Mouse (Mus musculus): ENCODE measurements around the gene Timm8a1. TPM values are rescaled to one million over a fixed set of nuclear protein-coding genes. Genes with fewer than 3 reads are reported as not detected.

Gene Timm8a1
- total RNA-seq (2014; fragmentation: Nextera tagmentation) (87.1 and 92.8 TPM in 2 replicates), total RNA-seq (2017) (166 and 192 TPM in 2 replicates)

GRCm38 (mm10) chrX:134541145-134541954 is at the start of gene Timm8a1:
Gene Timm8a1, minus strand, starts transcription at chrX:134541865.
- ATAC-seq (replicated peaks; ENCODE audit: poor library complexity, severe bottlenecking): peak; percentile 84

- no peak for ATAC-seq (replicated peaks; ENCODE audit: poor library complexity, severe bottlenecking)
These were observed 48.2 kb upstream of the Timm8a1 start for GRCm38 (mm10) chrX:134589836-134590235.

- ATAC-seq (replicated peaks; ENCODE audit: poor library complexity, severe bottlenecking): no peak
These were observed 47.3 kb upstream of the Timm8a1 start for GRCm38 (mm10) chrX:134588997-134589396.

GRCm38 (mm10) chrX:134588261-134588660 is 46.6 kb upstream of the Timm8a1 start:
- ATAC-seq (replicated peaks; ENCODE audit: poor library complexity, severe bottlenecking): no peak

- ATAC-seq (replicated peaks; ENCODE audit: poor library complexity, severe bottlenecking): no peak
These were observed 44.8 kb upstream of the Timm8a1 start for GRCm38 (mm10) chrX:134586447-134586846.

- peak; percentile 78 for ATAC-seq (replicated peaks; ENCODE audit: poor library complexity, severe bottlenecking)
These were observed 43.7 kb upstream of the Timm8a1 start, which contains the start of gene Rpl36a for GRCm38 (mm10) chrX:134585103-134586002. Gene Rpl36a, plus strand, starts transcription at chrX:134585654.

- peak; percentile 25 for ATAC-seq (replicated peaks; ENCODE audit: poor library complexity, severe bottlenecking)
These were observed 41.4 kb upstream of the Timm8a1 start, which contains the start of gene Btk for GRCm38 (mm10) chrX:134582888-134583669. Gene Btk, minus strand, starts transcription at chrX:134583570.

GRCm38 (mm10) chrX:134582270-134582669 is 40.6 kb upstream of the Timm8a1 start:
- ATAC-seq (replicated peaks; ENCODE audit: poor library complexity, severe bottlenecking): no peak; the same call in 1 of the 2 replicates

GRCm38 (mm10) chrX:134580528-134581305 is 39.1 kb upstream of the Timm8a1 start:
- ATAC-seq (replicated peaks; ENCODE audit: poor library complexity, severe bottlenecking): no peak

- ATAC-seq (replicated peaks; ENCODE audit: poor library complexity, severe bottlenecking): peak; percentile 18
These were observed 36.2 kb upstream of the Timm8a1 start for GRCm38 (mm10) chrX:134577896-134578295.

GRCm38 (mm10) chrX:134566536-134567222 is 25.0 kb upstream of the Timm8a1 start:
- ATAC-seq (replicated peaks; ENCODE audit: poor library complexity, severe bottlenecking): peak; percentile 79

GRCm38 (mm10) chrX:134564326-134564725 is 22.7 kb upstream of the Timm8a1 start:
- ATAC-seq (replicated peaks; ENCODE audit: poor library complexity, severe bottlenecking): peak; percentile 80

GRCm38 (mm10) chrX:134554425-134554824 is 12.8 kb upstream of the Timm8a1 start:
- ATAC-seq (replicated peaks; ENCODE audit: poor library complexity, severe bottlenecking): peak; percentile 93

- ATAC-seq (replicated peaks; ENCODE audit: poor library complexity, severe bottlenecking): no peak
These were observed 11.7 kb upstream of the Timm8a1 start for GRCm38 (mm10) chrX:134553326-134553725.

- peak; percentile 50 for ATAC-seq (replicated peaks; ENCODE audit: poor library complexity, severe bottlenecking)
These were observed 9.2 kb upstream of the Timm8a1 start for GRCm38 (mm10) chrX:134550903-134551302.

GRCm38 (mm10) chrX:134547330-134547729 is 5.7 kb upstream of the Timm8a1 start:
- ATAC-seq (replicated peaks; ENCODE audit: poor library complexity, severe bottlenecking): no peak

- ATAC-seq (replicated peaks; ENCODE audit: poor library complexity, severe bottlenecking): no peak
These were observed 267 bp upstream of the Timm8a1 start for GRCm38 (mm10) chrX:134541955-134542308.

GRCm38 (mm10) chrX:134540414-134541135 is 1.1 kb downstream of the Timm8a1 start:
- ATAC-seq (replicated peaks; ENCODE audit: poor library complexity, severe bottlenecking): peak; percentile 47
